Mouse (Mus musculus) urinary bladder, adult 18-20 months (tissue): ENCODE results near the gene Olfr974.
"Not testable (repeated sequence)": the region's sequence is repeated elsewhere in the genome, so short reads cannot be mapped to it uniquely, and the experiment has no call there.

Experiments used
- DNase-seq, 2 experiments: peaks; one replicate each; pipeline ENCODE4 v3.0.0; 2022; ENCODE audit warnings: low spot score in 2 of 2, mixed read lengths in 2 of 2

Gene Olfr974

GRCm38 (mm10) chr9:39937201-39937600 is at the start of gene Olfr974:
TSS of gene Olfr974 (plus strand) at chr9:39937501.
- DNase-seq = no peak

GRCm38 (mm10) chr9:39905106-39905505 is 32.2 kb upstream of the Olfr974 start:
- DNase-seq = no peak

- DNase-seq = no peak
Measured at GRCm38 (mm10) chr9:39907036-39907435, 30.3 kb upstream of the Olfr974 start, which contains the start of gene Olfr229. TSS of gene Olfr229 (plus strand) at chr9:39907336.

- no peak for DNase-seq
Measured at GRCm38 (mm10) chr9:39909939-39910338, 27.4 kb upstream of the Olfr974 start.

GRCm38 (mm10) chr9:39927975-39928836 is 9.1 kb upstream of the Olfr974 start:
- DNase-seq = not testable (repeated sequence)

GRCm38 (mm10) chr9:39928837-39929236 is 8.5 kb upstream of the Olfr974 start:
- DNase-seq = not testable (repeated sequence)

GRCm38 (mm10) chr9:39951946-39952345 is 14.6 kb downstream of the Olfr974 start, which contains the start of gene Olfr975:
TSS of gene Olfr975 (minus strand) at chr9:39952046.
- no peak for DNase-seq

DNA sequence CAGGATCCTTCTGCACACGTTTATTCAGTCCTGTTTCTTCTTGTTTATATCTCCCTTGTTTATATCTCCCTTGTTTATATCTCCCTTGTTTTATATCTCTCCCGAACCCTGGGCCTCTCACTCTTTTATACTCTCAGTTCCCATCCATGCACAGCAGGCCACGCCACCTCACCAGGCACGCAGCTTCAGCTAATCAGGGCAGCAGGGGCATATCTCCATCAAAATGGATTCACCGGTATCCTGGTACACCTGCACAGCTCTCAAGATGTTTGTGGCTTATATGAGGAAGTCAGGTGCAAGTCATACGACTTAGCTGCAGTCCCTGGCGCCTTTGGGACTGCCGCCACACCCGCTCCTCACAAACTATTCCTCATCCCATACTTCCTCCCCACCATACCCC is 23.7 kb downstream of the Olfr974 start, which contains the start of gene Olfr976:
Gene Olfr976 (minus strand): TSS at position 101 of the 400 bp plus-strand sequence.
- DNase-seq = not testable (repeated sequence)

- DNase-seq = not testable (repeated sequence)
Measured at GRCm38 (mm10) chr9:39976581-39977145, 39.4 kb downstream of the Olfr974 start.

DNA sequence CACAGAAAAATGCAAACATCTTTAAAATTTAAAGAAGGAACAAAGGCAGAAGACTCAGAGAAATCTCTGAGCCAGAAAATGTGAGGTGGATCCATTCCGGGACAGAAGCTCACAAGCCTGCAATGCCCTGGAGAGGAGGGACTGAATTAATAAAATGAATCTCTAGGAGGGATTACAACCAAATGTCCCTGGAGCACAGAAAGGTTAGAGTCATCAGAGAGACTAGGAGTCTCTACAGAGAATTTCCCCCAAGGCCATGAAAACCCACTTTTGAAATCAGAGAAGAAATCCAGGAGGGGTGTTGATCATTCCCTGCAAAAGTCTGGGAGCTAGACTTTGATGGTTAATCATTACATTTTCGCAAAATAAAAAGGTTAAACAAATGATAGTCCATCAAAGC is 54.5 kb downstream of the Olfr974 start, which contains the start of gene Olfr978:
Gene Olfr978 (plus strand): TSS at position 301 of the 400 bp plus-strand sequence.
- DNase-seq = no peak
